Mouse (Mus musculus) heart, embryonic 10.5 days (tissue): ENCODE data around the gene Orai1. TPM values are rescaled to one million over a fixed set of nuclear protein-coding genes. Genes with fewer than 3 reads are reported as not detected.
A peak's percentile ranks its signal among the peaks of the same experiment; 100 is the strongest.

Source experiments
- DNase-seq: peaks from one replicate; pipeline ENCODE4 v3.0.0-alpha.2; 2017; ENCODE audit warnings: low spot score
- H3K27ac ChIP-seq: fragments of 300-500 bp; sonication (generic); 2 replicates; pipeline ENCODE4 v1.5.1; 2016; ENCODE audit warnings: mild to moderate bottlenecking
- H3K27me3 ChIP-seq: fragments of 300-500 bp; sonication (generic); 2 replicates; pipeline ENCODE4 v1.6.1; 2016; ENCODE audit warnings: mild to moderate bottlenecking; ENCODE audit not compliant: poor library complexity, insufficient read depth, severe bottlenecking
- H3K36me3 ChIP-seq: fragments of 300-500 bp; sonication (generic); 2 replicates; pipeline ENCODE4 v1.6.1; 2016; ENCODE audit warnings: mild to moderate bottlenecking, moderate library complexity
- H3K4me1 ChIP-seq: fragments of 300-500 bp; sonication (generic); 2 replicates; pipeline ENCODE4 v1.6.1; 2016; ENCODE audit warnings: mild to moderate bottlenecking
- H3K4me3 ChIP-seq: fragments of 300-500 bp; sonication (generic); 2 replicates; pipeline ENCODE4 v1.5.1; 2016; ENCODE audit warnings: mild to moderate bottlenecking, moderate library complexity
- H3K9me3 ChIP-seq: fragments of 300-500 bp; sonication (generic); 2 replicates; pipeline ENCODE4 v1.6.1; 2016; ENCODE audit warnings: mild to moderate bottlenecking, moderate library complexity
- WGBS: fragments of 180-500 bp; shearing (Covaris S2); methylation state at CpG from one replicate; pipeline ENCODE4 v1.1.7; 2016; 5-methylcytosine and 5-hydroxymethylcytosine counted together
- polyA plus RNA-seq: library from polyadenylated mRNA; unstranded; fragments of >200 nt; fragmentation: Nextera tagmentation; extraction: Ambion mirVana; gene quantifications from 2 replicates; pipeline ENCODE4 v1.2.1, GENCODE M21; 2016

The Orai1 gene
- polyA plus RNA-seq, 1 experiment from 2014 or later: 14.4 TPM

DNA sequence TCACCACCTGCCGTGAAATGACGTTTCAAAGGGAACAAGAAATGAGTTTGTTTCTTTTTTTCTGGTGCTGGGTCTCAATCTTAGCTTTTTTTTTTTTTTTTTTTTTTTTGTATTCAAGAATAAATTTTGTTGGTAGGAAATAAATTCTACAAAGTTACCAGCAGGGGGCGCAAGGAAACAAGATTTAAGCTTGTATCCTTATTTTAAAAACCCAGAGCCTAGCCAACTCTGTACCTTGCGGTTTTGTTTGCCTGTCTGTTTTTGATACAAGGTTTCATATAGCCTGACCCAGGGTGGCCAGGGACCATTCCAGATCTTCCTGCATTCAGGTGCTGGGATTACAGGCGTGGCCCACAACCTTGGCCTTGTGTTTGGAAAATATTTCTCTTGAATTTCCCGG is 49.3 kb downstream of the Orai1 start:
- Histone ChIP-seq H3K27ac (no peak overlapping the region), H3K36me3 (no peaks in the 10 kb centered on the region), H3K4me1 (peaks cover 19% of the 10 kb centered on the region), H3K9me3 (no peaks in the 10 kb centered on the region), H3K4me3 (no peak overlapping the region), H3K27me3 (no peaks in the 10 kb centered on the region)
- DNase-seq: no peak
- 31% methylated on average over 6 of the region's 6 CpGs for WGBS

DNA sequence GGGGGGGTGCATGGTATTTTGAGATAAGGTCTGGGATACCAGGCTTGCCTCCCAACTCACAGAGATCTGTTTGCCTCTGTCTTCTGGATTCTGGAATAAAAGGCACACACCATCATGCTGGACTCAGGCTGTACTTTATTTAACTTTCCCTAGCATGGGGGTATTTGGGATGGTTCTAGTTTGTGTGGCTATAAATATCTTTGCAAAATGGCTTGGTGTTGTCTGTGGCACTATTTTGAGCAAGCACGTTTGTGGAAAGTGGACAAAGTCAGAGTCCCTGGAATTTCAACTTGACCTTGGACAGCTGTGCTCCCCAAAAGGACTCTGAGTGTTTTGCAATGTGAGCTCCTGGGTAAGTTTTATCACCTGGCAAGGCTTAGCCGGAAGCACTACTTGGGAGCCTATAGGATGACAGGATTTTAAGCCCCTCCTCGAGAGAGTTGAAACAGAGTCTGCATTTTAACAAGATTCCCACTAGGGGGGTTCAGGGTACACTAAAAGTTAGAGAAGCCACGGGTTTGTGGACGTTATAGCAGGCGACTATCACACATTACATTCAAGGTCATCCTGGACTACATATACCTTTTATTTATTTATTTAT is 52.6 kb downstream of the Orai1 start:
- H3K27ac ChIP-seq: peak overlapping the region; percentile 33; the same call in 1 of the 2 replicates
- no peaks in the 10 kb centered on the region for H3K9me3 ChIP-seq
- 14% methylated on average over 6 of the region's 6 CpGs for WGBS
- DNase-seq: peak; percentile 80
- H3K27me3 ChIP-seq: no peaks in the 10 kb centered on the region
- peaks cover 5% of the 10 kb centered on the region; the same call in 1 of the 2 replicates for H3K4me1 ChIP-seq
- peak overlapping the region; percentile 32; the same call in 1 of the 2 replicates for H3K4me3 ChIP-seq
- no peaks in the 10 kb centered on the region for H3K36me3 ChIP-seq

DNA sequence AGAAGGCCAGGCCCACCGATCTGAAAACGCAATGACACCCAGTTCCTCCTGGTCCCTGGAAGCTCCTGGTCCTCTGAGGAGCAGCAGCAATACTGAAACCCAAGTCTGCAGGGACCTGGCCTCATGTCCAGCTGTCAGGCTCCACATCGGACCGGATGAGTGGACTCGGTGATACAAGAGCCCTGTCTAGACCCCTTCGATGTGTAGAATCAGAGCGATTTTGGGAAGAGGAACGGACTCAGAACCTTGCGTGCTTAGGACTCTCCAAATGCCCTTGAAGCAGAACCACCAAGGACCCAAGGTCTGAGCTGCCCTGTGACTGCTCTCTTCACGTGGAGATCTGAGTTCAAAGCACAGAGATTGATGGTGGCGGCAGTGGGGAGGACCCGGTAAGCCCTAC is 53.2 kb downstream of the Orai1 start, which contains the start of gene Tmem120b:
Gene Tmem120b, plus strand, starts transcription at position 301 of the 400 bp plus-strand sequence.
- Histone ChIP-seq H3K9me3 (no peaks in the 10 kb centered on the region), H3K27me3 (no peaks in the 10 kb centered on the region), H3K4me1 (peaks cover 5% of the 10 kb centered on the region; the same call in 1 of the 2 replicates), H3K27ac (peak within 1 kb of the TSS; percentile 70), H3K36me3 (no peaks in the 10 kb centered on the region), H3K4me3 (peak within 1 kb of the TSS; percentile 32; the same call in 1 of the 2 replicates)
- WGBS: 85% methylated on average over 12 of the region's 12 CpGs
- DNase-seq: no peak

DNA sequence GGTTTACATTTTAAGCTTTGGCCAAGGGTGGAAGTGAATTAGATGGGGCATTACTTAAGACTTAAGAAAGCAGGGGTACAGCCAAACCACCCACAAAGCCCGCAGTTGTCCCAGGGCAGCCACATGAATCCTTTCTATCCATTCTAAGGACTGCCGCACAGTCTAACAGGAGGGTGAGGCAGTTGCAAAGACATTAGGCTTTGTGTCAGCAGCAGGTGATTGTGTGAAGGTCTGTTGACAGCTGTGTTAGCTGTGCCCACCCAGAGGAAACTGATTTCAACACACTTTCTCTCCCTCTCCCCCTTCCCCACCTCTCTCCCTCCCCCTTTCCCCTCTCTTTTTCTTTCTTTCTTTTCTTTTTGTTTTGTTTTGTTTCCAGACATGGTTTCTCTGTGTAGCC is 53.8 kb downstream of the Orai1 start:
- H3K4me3 ChIP-seq: no peak overlapping the region
- no peaks in the 10 kb centered on the region for H3K9me3 ChIP-seq
- H3K27me3 ChIP-seq: no peaks in the 10 kb centered on the region
- H3K36me3 ChIP-seq: no peaks in the 10 kb centered on the region
- peaks cover 5% of the 10 kb centered on the region; the same call in 1 of the 2 replicates for H3K4me1 ChIP-seq
- 0 out of 2 replicates have a peak overlapping the region, but pooled peaks have one; percentile 70 for H3K27ac ChIP-seq
- DNase-seq: no peak
- 71% methylated on average over 2 of the region's 2 CpGs for WGBS

DNA sequence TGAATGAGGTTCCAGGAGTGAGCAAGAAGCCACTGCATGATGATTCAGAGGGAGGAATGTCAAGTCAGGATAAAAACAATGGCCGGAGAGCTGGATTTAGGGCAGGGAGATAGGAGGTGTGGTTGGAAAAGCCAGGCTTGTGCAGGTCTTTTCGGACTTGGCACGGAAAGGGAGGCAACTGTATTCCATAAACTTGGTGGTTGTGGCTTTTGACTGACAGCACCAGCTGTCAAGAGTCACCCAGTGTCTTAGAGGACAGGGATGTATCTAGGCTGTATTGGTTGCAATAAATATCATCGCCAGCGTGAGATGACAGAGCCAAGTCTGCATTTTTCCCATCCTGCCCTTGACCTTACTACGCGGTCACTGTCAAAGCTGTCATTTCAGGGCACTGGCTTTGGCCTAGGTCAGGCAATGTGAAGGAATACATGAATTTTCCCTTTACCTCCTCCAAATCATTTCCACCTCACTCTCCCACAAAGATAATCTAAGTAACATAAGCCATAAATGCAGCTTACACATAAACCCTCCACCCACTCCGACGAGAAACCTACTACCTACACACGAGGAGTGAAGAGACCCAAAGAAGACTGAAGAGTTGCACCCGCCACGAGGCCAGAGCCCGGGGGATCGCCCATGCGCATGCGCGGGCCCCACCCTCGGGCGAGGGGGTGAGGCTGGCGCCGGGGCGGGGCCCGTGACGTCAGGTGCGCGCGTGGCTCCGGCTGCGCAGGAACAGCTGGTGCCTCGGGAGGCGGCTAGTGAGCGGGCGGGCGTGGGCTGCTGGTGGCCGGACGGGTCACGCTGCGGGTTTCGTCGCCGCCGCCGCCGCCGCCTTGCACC is 60.9 kb downstream of the Orai1 start:
- Histone ChIP-seq H3K36me3 (no peaks in the 10 kb centered on the region), H3K4me1 (peaks cover 34% of the 10 kb centered on the region), H3K4me3 (peak overlapping the region; percentile 87), H3K27me3 (no peaks in the 10 kb centered on the region), H3K27ac (peak overlapping the region; percentile 87), H3K9me3 (no peaks in the 10 kb centered on the region)
- DNase-seq: peak; percentile 96
- 7% methylated on average over 45 of the region's 45 CpGs for WGBS

DNA sequence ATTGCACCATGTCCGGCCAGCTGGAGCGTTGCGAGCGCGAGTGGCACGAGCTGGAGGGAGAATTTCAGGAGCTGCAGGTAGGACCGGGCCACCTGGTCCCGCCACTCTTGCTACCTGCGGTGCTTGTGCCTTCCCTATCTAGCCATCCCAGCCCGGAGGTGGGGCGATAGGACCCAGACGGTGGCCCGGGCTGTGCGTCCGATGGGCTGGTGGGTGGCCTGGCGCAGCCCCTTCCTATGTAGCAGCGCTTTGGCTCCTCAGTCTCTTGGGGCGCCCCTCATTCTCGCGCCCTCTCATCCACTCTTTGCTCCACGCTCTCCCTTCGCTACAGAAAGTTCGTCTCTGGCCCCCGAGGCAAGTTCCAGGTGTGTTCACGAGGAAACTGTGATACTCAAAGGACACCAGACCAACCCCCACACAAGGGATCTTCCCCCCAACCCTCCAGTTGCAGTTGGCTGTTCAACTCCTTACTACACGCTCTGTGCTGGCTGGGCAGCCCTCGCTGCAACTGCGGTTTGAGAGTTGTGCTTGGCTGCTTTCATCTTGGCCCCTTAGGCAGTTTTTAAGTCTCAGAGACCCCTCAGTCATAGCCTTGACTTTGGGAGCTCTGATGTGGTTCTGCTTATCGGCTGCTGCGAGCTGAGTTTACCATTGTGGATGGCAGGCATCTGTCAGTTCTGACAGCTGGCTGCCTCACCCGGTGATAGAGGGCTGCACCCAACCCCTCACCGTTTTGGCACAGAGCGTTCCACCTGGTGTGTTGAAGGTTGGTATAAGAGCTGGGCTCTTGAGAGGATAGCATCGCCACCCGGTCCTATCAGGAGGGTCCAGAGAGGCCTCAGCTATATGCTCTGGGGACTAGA is 61.8 kb downstream of the Orai1 start:
- Histone ChIP-seq H3K4me3 (peak overlapping the region; percentile 87), H3K36me3 (no peaks in the 10 kb centered on the region), H3K9me3 (no peaks in the 10 kb centered on the region), H3K4me1 (peaks cover 34% of the 10 kb centered on the region), H3K27ac (peak overlapping the region; percentile 87), H3K27me3 (no peaks in the 10 kb centered on the region)
- WGBS: 3% methylated on average over 35 of the region's 35 CpGs
- DNase-seq: peak; percentile 83

DNA sequence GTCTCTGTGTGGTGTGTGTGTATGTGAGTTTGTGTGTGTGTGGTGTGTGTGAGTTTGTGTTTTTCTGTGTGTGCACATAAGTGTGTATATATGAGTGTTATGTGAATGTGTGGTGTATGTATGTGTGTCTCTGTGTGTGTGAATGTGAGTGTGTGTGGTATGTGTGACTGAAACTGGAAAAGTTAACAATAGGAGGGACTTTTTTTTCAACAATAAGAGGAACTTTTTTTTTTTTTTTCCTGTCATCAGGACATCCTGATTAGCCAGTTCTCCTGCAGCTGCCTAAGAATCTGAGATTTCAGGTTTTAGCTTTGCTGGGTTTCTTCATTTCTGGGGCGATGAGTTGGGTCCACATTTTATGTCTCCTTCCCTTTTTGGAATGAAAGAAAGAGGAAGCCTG is 64.7 kb downstream of the Orai1 start:
- no peaks in the 10 kb centered on the region for H3K27me3 ChIP-seq
- H3K4me1 ChIP-seq: peaks cover 43% of the 10 kb centered on the region
- no peak overlapping the region for H3K4me3 ChIP-seq
- H3K9me3 ChIP-seq: no peaks in the 10 kb centered on the region
- H3K36me3 ChIP-seq: no peaks in the 10 kb centered on the region
- no peak overlapping the region for H3K27ac ChIP-seq
- 86% methylated on average over 1 of the region's 1 CpGs for WGBS
- no peak for DNase-seq

DNA sequence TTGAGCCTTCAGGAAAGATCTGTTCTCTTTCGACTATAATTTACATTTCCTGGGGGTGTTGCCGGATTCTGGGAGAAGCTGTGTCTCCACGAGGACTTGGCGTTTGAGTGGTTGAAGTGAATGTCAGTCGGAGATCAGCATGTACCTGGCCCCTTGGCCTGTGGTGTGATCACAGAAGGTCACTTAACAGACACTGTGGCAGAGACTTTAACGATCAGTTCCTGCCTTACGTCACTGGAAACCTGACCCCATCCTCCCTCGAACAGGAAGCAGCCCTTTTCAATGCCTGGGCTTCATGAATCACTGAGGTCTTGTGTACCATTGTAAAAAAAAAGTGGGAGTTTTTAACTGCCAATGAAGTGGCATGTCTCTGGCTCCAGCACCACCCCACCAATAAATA is 65.2 kb downstream of the Orai1 start:
- Histone ChIP-seq H3K4me3 (no peak overlapping the region), H3K27ac (no peak overlapping the region), H3K27me3 (no peaks in the 10 kb centered on the region), H3K36me3 (no peaks in the 10 kb centered on the region), H3K9me3 (no peaks in the 10 kb centered on the region), H3K4me1 (peaks cover 46% of the 10 kb centered on the region)
- no peak for DNase-seq
- WGBS: 57% methylated on average over 8 of the region's 8 CpGs

Other genes starting within 250 kb of the Orai1 start
- gene Camkk2, start 235.7 kb upstream of the Orai1 start, polyA plus RNA-seq: 16.6 and 21.3 TPM in 2 replicates
- gene Anapc5, start 193.7 kb upstream of the Orai1 start, polyA plus RNA-seq: 405 and 415 TPM in 2 replicates
- 33.6 and 35.3 TPM in 2 replicates for gene Rnf34, start 165.0 kb upstream of the Orai1 start, polyA plus RNA-seq
- gene Kdm2b, start 25.3 kb upstream of the Orai1 start, polyA plus RNA-seq: 35.5 and 47.1 TPM in 2 replicates
- gene Morn3, start 31.9 kb downstream of the Orai1 start, polyA plus RNA-seq: not detected in 2 replicates
- gene Tmem120b, start 53.3 kb downstream of the Orai1 start, polyA plus RNA-seq: 13.6 and 14.3 TPM in 2 replicates
- 1.5 and 1.7 TPM in 2 replicates for gene Rhof, start 117.6 kb downstream of the Orai1 start, polyA plus RNA-seq
- 5.4 and 9.8 TPM in 2 replicates for gene Setd1b, start 127.1 kb downstream of the Orai1 start, polyA plus RNA-seq
- 73.2 and 85.3 TPM in 2 replicates for gene Psmd9, start 154.3 kb downstream of the Orai1 start, polyA plus RNA-seq
- gene Hpd, start 167.7 kb downstream of the Orai1 start, polyA plus RNA-seq: 0.35 TPM in 1 of 2 replicates, not detected in the other
- 0.53 and 0.79 TPM in 2 replicates for gene Wdr66, start 237.0 kb downstream of the Orai1 start, polyA plus RNA-seq